Mouse (Mus musculus) embryonic facial prominence, embryonic 15.5 days (tissue): ENCODE data around the gene Ctnnal1. TPM values are rescaled to one million over a fixed set of nuclear protein-coding genes. Genes with fewer than 3 reads are reported as not detected.

Experiments used
- ATAC-seq: fragments of 200-750 bp; cut with Nextera tagmentation; 2 replicates; pipeline ENCODE4 v1.8.0; 2017; ENCODE audit warnings: low read depth, moderate TSS enrichment; ENCODE audit not compliant: insufficient number of reproducible peaks, low FRiP score, low TSS enrichment
- H3K27ac ChIP-seq: fragments of 300-500 bp; sonication (generic); replicated peaks from 2 replicates; pipeline ENCODE4 v1.5.1; 2015; ENCODE audit warnings: mild to moderate bottlenecking, inconsistent platforms
- H3K27me3 ChIP-seq: fragments of 300-500 bp; sonication (generic); 2 replicates; pipeline ENCODE4 v1.6.1; 2015; ENCODE audit warnings: inconsistent platforms
- H3K36me3 ChIP-seq: fragments of 300-500 bp; sonication (generic); 2 replicates; pipeline ENCODE4 v1.6.1; 2015; ENCODE audit warnings: mild to moderate bottlenecking, inconsistent platforms
- H3K4me1 ChIP-seq: fragments of 300-500 bp; sonication (generic); 2 replicates; pipeline ENCODE4 v1.6.1; 2015; ENCODE audit warnings: inconsistent platforms
- H3K4me2 ChIP-seq: fragments of 300-500 bp; sonication (generic); replicated peaks from 2 replicates; pipeline ENCODE4 v1.6.1; 2015; ENCODE audit warnings: mild to moderate bottlenecking, inconsistent platforms
- H3K4me3 ChIP-seq: fragments of 300-500 bp; sonication (generic); replicated peaks from 2 replicates; pipeline ENCODE4 v1.5.1; 2015; ENCODE audit warnings: mild to moderate bottlenecking, inconsistent platforms
- H3K9ac ChIP-seq: fragments of 300-500 bp; sonication (generic); 2 replicates; pipeline ENCODE4 v1.6.1; 2015; ENCODE audit warnings: inconsistent platforms
- H3K9me3 ChIP-seq: fragments of 300-500 bp; sonication (generic); replicated peaks from 2 replicates; pipeline ENCODE4 v1.6.1; 2016; ENCODE audit warnings: inconsistent platforms
- WGBS: fragments of 180-500 bp; shearing (Covaris S2); methylation state at CpG from one replicate; pipeline ENCODE4 v1.1.7; 2015; 5-methylcytosine and 5-hydroxymethylcytosine counted together
- polyA plus RNA-seq: library from polyadenylated mRNA; unstranded; fragments of >200 nt; fragmentation: Nextera tagmentation; extraction: Ambion mirVana; gene quantifications from 2 replicates; pipeline ENCODE4 v1.2.1, GENCODE M21; 2015

The Ctnnal1 gene
- polyA plus RNA-seq, 1 experiment from 2014 or later: 22.8 TPM

DNA sequence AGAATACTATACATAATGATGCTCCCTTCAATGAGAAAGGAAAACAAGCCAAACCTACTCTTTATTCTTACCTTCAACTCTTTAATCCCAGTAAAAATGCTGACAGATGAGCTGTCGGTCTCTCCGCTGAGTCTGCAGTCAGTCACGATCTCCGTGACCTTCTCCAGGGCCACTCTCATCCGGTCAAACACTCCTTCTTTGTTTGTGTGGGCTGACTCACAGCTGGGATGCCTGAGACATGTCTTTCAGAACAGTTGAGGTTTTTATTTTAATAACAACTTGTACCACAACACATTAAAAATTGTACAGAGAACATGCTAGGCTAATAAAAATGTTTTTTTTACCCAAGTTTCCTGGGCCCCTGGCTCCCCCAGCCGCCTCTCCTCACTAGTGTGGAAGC is 27.3 kb downstream of the Ctnnal1 start:
- Histone ChIP-seq H3K4me2 (no peak overlapping the region), H3K36me3 (peaks cover 15% of the 10 kb centered on the region; the same call in 1 of the 2 replicates), H3K9me3 (no peaks in the 10 kb centered on the region), H3K9ac (no peak overlapping the region), H3K4me3 (no peak overlapping the region), H3K4me1 (no peaks in the 10 kb centered on the region), H3K27ac (no peak overlapping the region), H3K27me3 (no peaks in the 10 kb centered on the region)
- 81% methylated on average over 6 of the region's 6 CpGs for WGBS
- ATAC-seq: no peak

DNA sequence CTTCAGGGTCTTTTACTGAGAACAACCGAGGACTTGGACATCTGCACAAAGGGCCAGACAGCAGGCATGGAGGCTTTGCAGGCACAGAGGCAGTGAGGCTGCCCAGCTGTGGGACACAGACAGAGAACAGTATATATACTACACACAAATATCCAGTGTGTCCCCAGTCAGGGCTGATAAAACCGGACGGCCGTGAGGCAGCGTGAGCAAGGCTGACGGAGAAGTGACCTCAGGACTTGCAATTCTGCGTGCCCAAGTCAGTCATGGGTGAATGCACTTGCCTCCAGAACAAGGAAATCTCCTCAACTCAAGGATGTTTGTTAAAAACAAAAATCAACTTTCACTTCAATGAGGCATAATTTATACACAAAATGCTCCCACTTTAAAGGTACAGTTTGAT is 33.0 kb downstream of the Ctnnal1 start:
- Histone ChIP-seq H3K9ac (no peak overlapping the region), H3K9me3 (no peaks in the 10 kb centered on the region), H3K27ac (no peak overlapping the region), H3K27me3 (no peaks in the 10 kb centered on the region), H3K36me3 (peaks cover 10% of the 10 kb centered on the region; the same call in 1 of the 2 replicates), H3K4me2 (no peak overlapping the region), H3K4me3 (no peak overlapping the region), H3K4me1 (no peaks in the 10 kb centered on the region)
- ATAC-seq: no peak
- WGBS: 85% methylated on average over 7 of the region's 7 CpGs

DNA sequence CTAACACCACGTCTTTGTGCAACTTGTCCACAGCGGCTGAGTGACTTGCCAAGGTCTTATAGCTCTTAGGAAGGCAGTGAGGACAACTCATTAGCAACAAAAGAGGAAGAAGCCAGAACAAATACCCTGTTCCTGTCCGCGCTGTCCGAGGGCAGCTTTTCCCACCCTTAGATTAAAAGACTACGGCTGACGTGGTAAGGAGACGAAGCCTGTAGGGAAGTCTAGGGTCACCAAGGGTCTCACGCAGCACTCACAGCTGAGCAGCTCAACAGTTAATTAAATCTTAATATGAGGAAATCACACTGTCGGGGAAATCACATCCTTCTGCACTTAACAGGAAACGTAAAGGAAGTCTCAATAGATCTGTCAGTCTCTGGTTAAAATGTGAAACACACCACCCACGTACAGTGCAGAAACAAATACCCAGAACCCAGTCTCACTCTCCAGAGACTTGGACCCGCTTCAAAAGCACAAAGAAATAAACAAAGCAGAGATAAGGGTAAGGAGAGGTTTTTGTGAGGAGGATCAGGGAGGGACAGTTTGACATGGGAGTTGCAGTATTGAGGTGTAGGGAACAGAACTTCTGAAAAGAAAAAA is 33.9 kb downstream of the Ctnnal1 start:
- H3K4me2 ChIP-seq: no peak overlapping the region
- H3K9ac ChIP-seq: no peak overlapping the region
- no peaks in the 10 kb centered on the region for H3K27me3 ChIP-seq
- no peak for ATAC-seq
- WGBS: 61% methylated on average over 13 of the region's 13 CpGs
- no peaks in the 10 kb centered on the region for H3K4me1 ChIP-seq
- H3K36me3 ChIP-seq: peaks cover 7% of the 10 kb centered on the region; the same call in 1 of the 2 replicates
- no peaks in the 10 kb centered on the region for H3K9me3 ChIP-seq
- no peak overlapping the region for H3K4me3 ChIP-seq
- H3K27ac ChIP-seq: no peak overlapping the region

DNA sequence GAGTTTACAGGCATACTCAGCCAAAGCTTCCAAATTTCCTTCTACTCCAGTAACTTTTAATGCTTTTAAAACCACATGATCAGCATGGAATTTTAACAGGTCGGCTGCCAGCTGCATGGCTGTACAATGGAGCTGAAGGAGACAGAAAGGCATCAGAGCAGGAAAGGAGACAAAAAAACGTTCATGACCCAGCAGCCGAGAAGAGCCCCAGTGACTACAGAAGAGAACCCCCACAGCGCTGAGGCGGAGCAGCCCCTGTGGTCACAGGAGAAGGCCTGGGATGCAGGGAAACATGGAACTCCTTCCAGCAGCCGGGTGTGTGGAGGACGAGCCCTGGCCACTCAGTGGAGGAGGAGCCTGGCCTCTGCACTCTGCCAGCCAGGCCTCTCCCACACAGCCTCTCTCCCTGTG is 35.5 kb downstream of the Ctnnal1 start:
- H3K9ac ChIP-seq: no peak overlapping the region
- H3K27ac ChIP-seq: peak overlapping the region; percentile 40
- 55% methylated on average over 7 of the region's 7 CpGs for WGBS
- H3K4me2 ChIP-seq: no peak overlapping the region
- no peaks in the 10 kb centered on the region for H3K9me3 ChIP-seq
- H3K27me3 ChIP-seq: no peaks in the 10 kb centered on the region
- H3K36me3 ChIP-seq: peaks cover 7% of the 10 kb centered on the region; the same call in 1 of the 2 replicates
- no peak overlapping the region for H3K4me3 ChIP-seq
- H3K4me1 ChIP-seq: no peaks in the 10 kb centered on the region
- ATAC-seq: peak; percentile 7; the same call in 1 of the 2 replicates

DNA sequence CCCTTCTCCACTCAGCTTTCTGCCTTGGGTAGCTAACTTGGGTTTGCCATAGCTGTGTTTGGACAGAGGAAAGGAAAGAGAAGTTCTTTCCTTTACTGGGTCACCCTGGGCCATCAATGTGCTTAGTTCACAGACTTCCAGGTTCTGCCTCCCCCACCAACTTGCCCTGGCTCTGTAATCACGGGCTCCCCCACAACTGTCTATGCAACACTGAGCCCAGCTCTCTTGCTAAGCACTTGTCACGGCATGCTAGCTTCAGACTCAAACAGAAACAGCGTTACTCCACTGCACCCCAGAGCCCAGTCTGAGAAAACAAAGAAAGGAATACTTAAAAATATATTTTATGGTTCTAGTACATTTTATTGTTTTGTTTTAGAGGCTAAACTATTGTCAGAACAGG is 36.1 kb downstream of the Ctnnal1 start:
- Histone ChIP-seq H3K4me1 (no peaks in the 10 kb centered on the region), H3K27ac (no peak overlapping the region), H3K4me3 (no peak overlapping the region), H3K27me3 (no peaks in the 10 kb centered on the region), H3K4me2 (no peak overlapping the region), H3K36me3 (peaks cover 7% of the 10 kb centered on the region; the same call in 1 of the 2 replicates), H3K9ac (no peak overlapping the region), H3K9me3 (no peaks in the 10 kb centered on the region)
- ATAC-seq: no peak
- WGBS: 63% methylated on average over 3 of the region's 3 CpGs

DNA sequence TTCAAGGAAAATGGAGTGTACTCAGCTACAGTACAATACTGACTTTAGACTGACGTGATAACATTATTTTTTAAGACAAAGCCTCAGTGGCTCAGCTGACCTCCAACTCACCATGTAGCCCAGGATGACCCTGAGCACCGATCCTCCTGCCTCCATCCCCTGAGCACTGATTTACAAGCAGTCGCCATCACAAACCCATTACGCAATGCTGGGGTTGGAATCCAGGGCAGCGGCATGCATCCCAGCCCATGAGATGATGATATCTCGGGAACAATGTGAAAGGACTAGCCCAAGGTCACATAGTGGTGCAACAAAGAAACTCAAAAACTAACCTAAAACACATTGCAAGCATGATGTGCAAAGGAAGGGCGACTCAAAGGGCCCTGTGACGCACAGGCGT is 40.8 kb downstream of the Ctnnal1 start:
- no peak overlapping the region for H3K4me2 ChIP-seq
- H3K9me3 ChIP-seq: no peaks in the 10 kb centered on the region
- no peak overlapping the region for H3K9ac ChIP-seq
- no peaks in the 10 kb centered on the region; the same call in 1 of the 2 replicates for H3K36me3 ChIP-seq
- ATAC-seq: no peak
- H3K27me3 ChIP-seq: no peaks in the 10 kb centered on the region
- H3K27ac ChIP-seq: no peak overlapping the region
- H3K4me1 ChIP-seq: no peaks in the 10 kb centered on the region
- 91% methylated on average over 9 of the region's 9 CpGs for WGBS
- H3K4me3 ChIP-seq: no peak overlapping the region

DNA sequence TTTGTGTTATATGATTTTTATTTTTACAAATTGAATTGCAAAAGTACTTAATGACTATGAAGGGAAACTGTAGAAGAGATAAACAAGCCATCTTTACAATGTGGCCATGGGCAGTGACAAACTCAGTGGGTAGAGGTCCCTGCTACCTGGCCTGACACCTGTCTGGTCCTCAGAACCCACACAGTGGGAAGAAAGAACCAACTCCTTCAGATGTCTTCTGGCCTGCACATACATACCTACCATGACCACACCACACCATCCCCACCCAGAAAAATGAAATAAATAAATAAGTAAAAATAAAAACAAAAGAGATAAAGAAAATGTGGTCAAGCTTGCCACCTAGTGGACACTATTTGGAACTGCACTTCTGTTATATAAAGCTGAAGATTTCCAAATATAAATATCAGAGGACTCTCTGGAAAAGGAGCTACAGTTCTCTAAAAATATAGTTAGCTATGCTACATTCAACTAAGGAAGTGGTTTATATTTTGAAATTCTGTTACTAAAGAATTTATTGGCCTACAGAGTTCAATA is 44.9 kb downstream of the Ctnnal1 start:
- no peak overlapping the region for H3K4me2 ChIP-seq
- no peak for ATAC-seq

DNA sequence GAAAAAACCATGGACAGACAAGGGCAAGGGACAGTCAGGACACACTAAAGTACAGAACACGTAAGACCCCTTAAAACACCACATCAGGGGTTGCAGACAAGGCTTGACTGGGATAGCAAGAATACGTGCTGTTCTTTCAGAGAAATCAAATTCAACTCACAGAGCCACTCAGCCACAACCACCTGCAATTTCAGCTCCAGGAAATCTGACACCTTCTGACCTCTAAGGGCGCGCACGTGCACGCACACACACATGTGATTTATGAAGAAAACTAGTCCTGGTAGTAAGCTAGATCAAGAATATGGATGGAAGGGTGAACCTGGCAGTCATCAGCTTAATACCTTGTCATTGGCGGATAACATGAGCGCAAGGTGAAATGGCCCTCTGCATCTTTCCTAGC is 49.9 kb downstream of the Ctnnal1 start:
- WGBS: 70% methylated on average over 8 of the region's 8 CpGs

More for the DNA sequence above, 44.9 kb downstream of the Ctnnal1 start:
- Histone ChIP-seq H3K36me3 (peaks cover 3% of the 10 kb centered on the region; the same call in 1 of the 2 replicates), H3K27ac (no peak overlapping the region), H3K4me1 (no peaks in the 10 kb centered on the region), H3K9me3 (no peaks in the 10 kb centered on the region), H3K9ac (no peak overlapping the region), H3K4me3 (no peak overlapping the region), H3K27me3 (no peaks in the 10 kb centered on the region)

DNA sequence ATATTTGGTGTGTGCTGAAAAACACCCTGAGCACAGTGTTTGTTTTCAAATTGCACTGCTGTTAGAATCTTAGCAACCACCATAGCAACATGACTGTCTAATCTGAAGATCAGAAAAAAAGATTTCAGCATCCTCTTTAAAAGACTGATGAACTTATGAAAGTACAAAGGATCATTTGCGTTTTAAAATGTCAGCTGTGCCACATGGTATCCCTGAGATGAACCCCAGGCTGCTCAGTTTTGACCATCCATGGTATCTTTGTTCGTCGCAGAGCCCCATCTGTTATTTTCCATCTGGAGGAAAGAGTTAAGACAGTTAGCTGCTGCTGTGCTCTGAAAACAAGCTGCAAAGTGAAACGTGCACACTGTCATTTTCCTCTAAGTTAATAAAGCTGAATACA is 52.9 kb downstream of the Ctnnal1 start:
- ATAC-seq: no peak
- Histone ChIP-seq H3K4me1 (no peaks in the 10 kb centered on the region), H3K9me3 (no peaks in the 10 kb centered on the region), H3K4me2 (no peak overlapping the region), H3K27ac (no peak overlapping the region; the same call in 1 of the 2 replicates), H3K27me3 (no peaks in the 10 kb centered on the region), H3K36me3 (peaks cover 21% of the 10 kb centered on the region), H3K4me3 (no peak overlapping the region), H3K9ac (no peak overlapping the region)
- WGBS: 80% methylated on average over 4 of the region's 4 CpGs

More for the DNA sequence above, 49.9 kb downstream of the Ctnnal1 start:
- no peaks in the 10 kb centered on the region for H3K27me3 ChIP-seq
- H3K4me3 ChIP-seq: no peak overlapping the region
- H3K9ac ChIP-seq: no peak overlapping the region
- H3K36me3 ChIP-seq: peaks cover 9% of the 10 kb centered on the region; the same call in 1 of the 2 replicates
- H3K4me2 ChIP-seq: no peak overlapping the region
- ATAC-seq: no peak
- no peak overlapping the region for H3K27ac ChIP-seq
- H3K9me3 ChIP-seq: no peaks in the 10 kb centered on the region
- no peaks in the 10 kb centered on the region for H3K4me1 ChIP-seq

DNA sequence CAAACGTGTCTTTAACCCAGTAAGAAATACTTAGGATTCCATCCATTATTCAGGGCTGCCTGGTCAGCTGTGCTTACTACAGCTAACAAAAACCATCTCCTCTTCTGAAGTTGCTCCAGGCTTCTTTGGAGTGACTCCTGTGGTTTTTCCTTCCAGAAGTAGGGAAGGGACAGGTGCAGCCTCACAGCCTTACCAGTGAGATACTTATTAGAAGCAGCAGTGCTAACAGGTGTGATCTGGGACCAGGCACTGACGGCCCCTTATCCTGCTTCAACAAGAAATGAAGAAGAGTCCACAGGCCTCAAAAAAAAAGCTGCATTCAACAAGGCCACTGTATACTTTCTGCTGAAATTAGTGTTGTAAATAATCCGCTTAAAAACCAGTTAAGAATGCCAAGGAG is 53.3 kb downstream of the Ctnnal1 start:
- H3K9ac ChIP-seq: no peak overlapping the region
- no peak overlapping the region for H3K4me2 ChIP-seq
- WGBS: 60% methylated on average over 3 of the region's 3 CpGs
- no peaks in the 10 kb centered on the region for H3K4me1 ChIP-seq
- peaks cover 25% of the 10 kb centered on the region for H3K36me3 ChIP-seq
- no peak overlapping the region for H3K27ac ChIP-seq
- H3K27me3 ChIP-seq: no peaks in the 10 kb centered on the region
- no peak overlapping the region for H3K4me3 ChIP-seq
- no peak for ATAC-seq
- H3K9me3 ChIP-seq: no peaks in the 10 kb centered on the region

DNA sequence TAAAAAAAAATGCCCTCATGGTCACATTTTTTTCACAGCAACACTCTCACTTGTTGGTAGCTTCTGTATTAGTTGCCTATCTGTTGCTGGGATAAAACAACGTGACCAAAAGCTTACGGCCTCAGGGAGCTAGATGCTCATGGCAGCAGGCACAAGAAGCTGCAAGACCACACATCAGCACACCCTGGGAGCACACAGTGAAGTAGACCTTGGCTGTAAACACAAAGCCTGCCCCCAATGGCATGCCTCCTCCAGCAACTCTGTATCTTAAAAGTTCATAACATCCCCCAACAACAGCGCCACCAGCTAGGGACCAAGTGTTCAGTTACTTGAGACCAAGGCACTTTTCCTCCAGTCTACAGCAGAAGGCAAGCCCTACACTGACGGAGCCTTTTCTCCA is 55.9 kb downstream of the Ctnnal1 start:
- Histone ChIP-seq H3K27me3 (no peaks in the 10 kb centered on the region), H3K4me3 (no peak overlapping the region), H3K4me2 (no peak overlapping the region), H3K36me3 (peaks cover 44% of the 10 kb centered on the region), H3K9ac (no peak overlapping the region), H3K4me1 (no peaks in the 10 kb centered on the region), H3K9me3 (no peaks in the 10 kb centered on the region), H3K27ac (no peak overlapping the region)
- 74% methylated on average over 4 of the region's 4 CpGs for WGBS
- ATAC-seq: no peak

DNA sequence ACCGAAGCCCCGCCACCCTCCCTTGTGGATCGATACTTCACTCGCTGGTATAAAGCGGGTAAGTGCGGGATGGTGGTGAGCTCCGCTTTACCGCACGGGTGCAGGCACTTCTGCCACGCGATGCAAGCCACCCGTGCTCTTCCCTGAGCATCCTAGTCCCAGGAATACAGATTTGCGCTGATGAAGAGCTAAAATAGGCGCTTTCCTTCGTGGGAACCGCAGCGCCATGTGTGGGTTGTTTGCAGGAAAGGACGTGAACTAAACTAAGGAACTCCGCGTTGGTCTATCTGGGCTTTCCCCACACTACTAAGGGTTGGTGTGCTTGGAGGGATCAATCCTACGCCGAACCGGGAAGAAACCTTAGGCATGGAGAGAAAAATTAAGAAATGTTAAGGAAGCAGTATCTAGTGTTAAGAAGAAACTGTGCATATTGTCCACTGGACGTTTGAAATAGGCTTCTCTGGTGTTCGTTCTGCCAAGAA is 62.3 kb downstream of the Ctnnal1 start:
- Histone ChIP-seq H3K27me3 (no peaks in the 10 kb centered on the region), H3K4me2 (peak overlapping the region; percentile 87), H3K36me3 (peaks cover 45% of the 10 kb centered on the region), H3K9ac (peak overlapping the region; percentile 79), H3K4me1 (peaks cover 26% of the 10 kb centered on the region), H3K27ac (peak overlapping the region; percentile 83), H3K9me3 (no peaks in the 10 kb centered on the region), H3K4me3 (peak overlapping the region; percentile 77)
- 1% methylated on average over 25 of the region's 25 CpGs for WGBS
- peak; percentile 27; the same call in 1 of the 2 replicates for ATAC-seq
